Mouse (Mus musculus) mesoderm, embryonic 11.5 days (tissue): ENCODE data around the gene Hira.
"Not testable (repeated sequence)": the region's sequence is repeated elsewhere in the genome, so short reads cannot be mapped to it uniquely, and the experiment has no call there.

Experiments used
- DNase-seq: peaks from one replicate; pipeline ENCODE4 v3.0.0-alpha.2; 2012; ENCODE audit warnings: low read depth, low spot score

Gene Hira

DNA sequence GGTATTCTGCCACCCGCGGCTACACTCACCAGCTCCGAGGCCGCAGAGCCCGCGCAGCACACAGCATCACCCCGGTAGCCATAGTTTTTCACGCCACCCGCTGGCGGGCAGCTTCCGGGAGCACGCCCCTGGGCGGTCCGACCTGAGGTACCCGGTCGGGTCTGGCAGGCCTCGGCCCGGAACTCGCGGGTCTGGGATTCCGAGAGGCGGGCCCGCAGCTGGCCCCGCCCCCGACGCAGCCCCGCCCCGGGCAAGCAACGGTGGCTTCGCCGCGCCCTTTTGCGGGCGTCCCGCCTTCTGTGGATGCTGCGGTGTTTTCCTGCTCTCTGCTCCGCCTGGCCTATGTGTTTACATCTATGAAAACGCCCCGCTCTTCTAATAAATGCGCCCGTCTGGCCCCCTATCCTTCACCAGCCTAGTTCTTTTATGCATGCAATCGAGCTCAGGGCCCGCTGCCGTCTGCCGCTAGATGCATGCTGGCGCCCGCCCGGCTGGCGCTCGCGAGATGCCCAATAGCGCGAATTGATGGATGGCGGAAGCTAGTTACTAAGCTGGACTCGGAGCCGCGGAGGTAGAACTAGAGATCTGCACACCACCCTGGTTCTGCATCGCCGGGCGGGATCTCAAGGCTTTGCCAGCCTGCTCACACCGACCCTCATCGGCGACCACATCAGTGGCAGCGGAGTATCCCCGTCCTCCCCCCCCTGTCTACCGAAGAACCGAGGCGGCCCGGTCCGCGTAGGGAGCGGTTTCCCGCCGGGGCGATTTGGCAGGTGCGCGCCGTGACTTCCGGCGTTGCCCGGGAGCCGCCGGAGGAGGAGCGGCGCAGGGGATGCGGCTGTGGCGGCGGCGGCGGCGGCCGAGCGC lies at the start of gene Hira, which contains the start of gene Mrpl40:
Gene Hira (plus strand): TSS at position 596 of the 867 bp plus-strand sequence.
Gene Mrpl40 (minus strand): TSS at position 421 of the 867 bp plus-strand sequence.
- peak; percentile 93 for DNase-seq

GRCm38 (mm10) chr16:18828630-18829029 lies 48.2 kb upstream of the Hira start:
- DNase-seq, result no peak

DNA sequence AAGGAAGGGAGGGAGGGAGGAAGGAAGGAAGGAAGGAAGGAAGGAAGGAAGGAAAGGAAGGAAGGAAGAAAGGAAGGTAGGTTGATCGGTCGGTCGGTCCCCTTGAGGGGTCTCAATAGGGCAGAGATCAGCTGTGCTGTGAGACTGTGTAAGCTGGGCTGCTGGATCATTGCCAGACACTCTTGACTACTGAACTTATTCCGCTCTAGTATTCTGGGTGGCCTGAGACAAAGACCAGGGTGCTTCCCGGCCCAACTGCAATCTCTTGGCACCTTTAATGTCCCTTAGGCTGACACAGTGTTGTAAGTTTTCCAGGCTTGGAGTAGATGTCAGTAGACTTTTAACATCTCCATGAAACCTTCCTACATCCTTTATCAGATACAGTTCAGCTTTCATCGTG lies 47.7 kb upstream of the Hira start:
- DNase-seq, result no peak

- no peak for DNase-seq
Measured at GRCm38 (mm10) chr16:18833486-18833885, 43.4 kb upstream of the Hira start.

DNA sequence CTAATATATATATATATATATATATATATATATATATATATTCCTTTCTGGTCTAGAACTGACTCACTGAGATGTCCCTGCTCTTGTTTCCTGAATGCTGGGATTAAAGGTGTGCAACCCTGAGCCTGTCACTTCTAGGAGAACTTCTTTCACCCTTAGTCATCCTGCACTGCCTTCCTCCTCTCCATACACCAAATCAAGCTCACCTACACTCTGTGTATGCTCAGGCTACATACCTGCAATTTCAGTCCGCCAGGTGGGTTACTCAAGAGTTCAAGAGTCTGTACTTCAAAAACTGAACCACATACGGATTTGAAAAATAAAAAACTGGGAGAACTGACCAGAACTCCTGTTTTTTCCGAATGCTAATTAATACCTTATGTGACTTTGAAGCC lies 40.8 kb upstream of the Hira start:
- DNase-seq, result no peak

- DNase-seq, result peak; percentile 94
Measured at GRCm38 (mm10) chr16:18836468-18837208, 40.2 kb upstream of the Hira start, which contains the start of the genes 2510002D24Rik and Gm28539. Gene 2510002D24Rik, plus strand, starts transcription at chr16:18836578. Gene Gm28539, plus strand, starts transcription at chr16:18836584.

GRCm38 (mm10) chr16:18838346-18838745 lies 38.5 kb upstream of the Hira start:
- no peak for DNase-seq

DNA sequence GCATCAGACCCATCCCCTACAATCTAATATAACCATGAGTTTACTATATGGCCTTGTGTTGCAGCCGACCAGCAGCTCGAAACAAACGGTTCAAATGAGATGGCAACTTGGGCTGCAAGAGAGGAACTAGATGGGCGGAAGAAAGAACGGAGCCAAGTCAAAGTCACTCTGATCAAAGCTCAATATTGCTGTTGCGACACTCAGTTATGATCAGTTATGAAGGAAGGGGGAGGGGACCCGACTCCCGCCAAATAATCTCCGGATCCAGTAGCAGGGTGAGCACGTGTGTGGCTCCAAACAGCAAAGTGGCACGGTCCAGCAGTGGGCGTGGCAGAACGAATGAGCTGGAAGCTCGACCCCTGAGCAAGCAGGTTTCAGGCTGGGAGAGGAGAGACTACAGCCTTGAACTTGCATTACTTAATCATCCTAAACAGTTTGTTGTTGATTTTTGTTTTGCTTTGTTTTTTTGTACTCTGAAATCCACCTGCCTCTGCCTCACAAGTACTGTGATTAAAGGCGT lies 30.5 kb upstream of the Hira start:
- no peak for DNase-seq

GRCm38 (mm10) chr16:18849521-18850190 lies 27.2 kb upstream of the Hira start:
- DNase-seq, result not testable (repeated sequence)

- DNase-seq, result peak; percentile 62
Measured at GRCm38 (mm10) chr16:18858551-18858950, 18.3 kb upstream of the Hira start.

GRCm38 (mm10) chr16:18860186-18860585 lies 16.7 kb upstream of the Hira start:
- no peak for DNase-seq

DNA sequence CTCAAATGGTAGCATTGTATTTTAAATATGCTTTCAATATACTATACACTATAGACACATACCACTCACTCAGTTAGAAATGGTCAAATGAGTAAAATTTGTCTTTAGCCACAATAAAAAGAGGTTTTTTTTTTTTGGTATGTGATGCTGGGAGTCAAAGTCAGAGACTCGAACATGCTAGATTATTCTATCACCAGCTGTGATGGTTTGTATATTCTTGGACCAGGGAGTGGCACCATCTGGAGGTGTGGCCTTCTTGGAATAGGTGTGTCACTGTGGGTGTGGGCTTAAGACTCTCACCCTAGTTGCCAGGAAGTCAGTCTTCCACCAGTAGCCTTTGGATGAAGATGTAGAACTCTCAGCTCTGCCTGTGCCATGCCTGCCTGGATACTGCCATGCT lies 6.3 kb upstream of the Hira start:
- DNase-seq, result not testable (repeated sequence)

DNA sequence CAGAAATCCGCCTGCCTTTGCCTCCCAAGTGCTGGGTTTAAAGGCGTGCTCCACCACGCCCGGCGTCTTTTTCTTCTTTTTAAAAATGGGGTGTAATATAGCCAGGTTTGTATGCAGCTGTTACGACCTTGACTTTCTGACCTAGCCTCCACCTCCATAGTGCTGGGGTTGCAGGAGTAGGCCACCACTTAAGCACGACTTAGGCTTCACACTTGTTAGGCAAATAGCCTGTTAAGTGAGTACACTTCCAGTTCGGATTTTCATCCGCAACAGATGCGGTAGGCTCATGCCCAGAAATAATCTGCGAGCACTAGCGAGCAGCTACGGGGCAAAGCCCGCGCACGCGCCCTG lies 771 bp upstream of the Hira start:
- DNase-seq, result no peak

DNA sequence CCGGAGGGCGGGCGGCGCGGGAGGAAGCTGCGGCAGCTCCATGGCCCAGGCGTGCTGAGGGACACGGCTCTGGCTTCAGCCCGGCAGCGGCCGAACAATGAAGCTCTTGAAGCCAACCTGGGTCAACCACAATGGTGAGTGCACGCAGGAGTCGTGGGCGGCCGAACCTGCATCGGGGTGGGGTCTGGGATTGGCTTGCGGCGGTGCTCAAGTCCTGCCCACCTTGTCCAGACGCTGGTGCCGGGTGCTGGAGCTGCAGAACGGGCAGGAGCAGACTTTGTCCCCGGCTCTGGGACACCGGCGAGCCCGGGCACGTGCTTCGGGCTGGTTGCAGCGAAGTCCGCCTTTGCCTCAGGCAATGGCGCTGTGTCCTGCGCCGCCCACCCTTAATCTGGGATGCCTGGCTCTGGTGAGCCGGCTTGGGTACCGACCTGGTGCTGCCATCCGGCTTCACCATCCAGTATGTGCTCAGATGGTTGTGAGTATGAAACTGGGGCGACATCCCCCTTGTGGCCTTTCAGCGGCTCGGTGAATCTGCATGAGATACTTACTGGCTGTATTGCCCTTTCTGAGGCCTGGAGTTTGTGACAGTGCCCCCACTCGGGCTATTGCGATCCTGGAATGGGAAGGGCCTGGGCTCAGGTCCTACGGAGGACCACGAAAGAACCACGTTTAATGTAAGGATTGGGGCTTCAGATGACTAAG lies 701 bp downstream of the Hira start:
- DNase-seq, result peak; percentile 76

DNA sequence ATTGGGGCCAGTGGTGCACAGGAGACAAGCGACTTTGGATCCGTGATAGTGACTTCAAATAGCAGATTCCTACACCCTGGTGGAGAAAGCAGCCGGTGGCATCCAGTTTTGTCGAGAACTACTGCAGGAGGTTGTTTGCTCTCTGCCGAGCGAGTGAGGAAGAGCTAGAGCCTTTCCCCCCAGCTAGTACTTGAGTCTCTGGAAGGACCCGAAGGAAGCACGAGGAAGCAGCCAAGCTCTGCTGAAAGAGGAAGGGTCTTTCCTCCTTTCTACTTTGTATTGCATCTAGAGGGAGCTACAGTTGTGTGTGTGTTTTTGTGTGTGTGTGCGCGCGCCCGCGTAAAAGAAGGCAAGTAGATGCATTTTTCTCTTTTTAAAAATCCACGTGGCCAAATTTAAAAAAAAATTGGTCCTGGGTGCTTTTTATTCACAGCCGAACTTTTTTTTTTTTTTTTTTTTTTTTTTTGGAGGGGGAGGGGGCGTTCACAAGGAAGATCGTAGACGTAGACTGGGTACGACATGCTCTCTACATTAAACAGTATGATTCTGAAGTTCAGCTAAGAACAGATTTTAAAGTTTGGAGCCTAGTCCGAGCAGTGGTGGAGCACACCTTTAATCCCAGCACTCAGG lies 1.4 kb downstream of the Hira start:
- DNase-seq, result no peak

- no peak for DNase-seq
Measured at GRCm38 (mm10) chr16:18884044-18884443, 7.2 kb downstream of the Hira start.

DNA sequence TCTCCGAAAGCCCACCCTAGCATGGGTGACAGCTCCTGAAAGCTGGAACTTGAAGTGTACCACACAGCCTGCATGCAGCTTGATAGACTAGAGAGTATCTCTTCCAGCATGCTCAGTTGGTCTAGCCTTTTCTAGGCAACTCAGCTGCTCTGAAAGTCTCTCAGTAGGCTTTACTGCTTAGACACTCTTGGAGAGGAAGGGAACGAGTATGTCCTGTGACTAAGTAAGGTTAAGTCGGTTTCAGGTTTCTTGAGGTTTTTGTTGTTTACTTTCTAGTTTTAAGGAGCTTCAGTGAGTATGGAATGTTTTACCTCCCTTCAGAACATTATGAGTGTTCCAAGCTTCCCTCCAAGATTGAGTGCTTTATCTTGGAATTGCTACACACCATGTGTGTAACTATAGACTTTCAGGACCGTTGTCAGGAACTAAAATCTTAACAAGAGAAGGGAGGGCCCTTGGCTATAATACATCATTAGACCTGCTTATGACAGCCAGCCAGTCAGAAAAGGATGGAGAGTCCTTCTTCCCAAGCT lies 17.1 kb downstream of the Hira start:
- DNase-seq, result no peak

- no peak for DNase-seq
Measured at GRCm38 (mm10) chr16:18895249-18895648, 18.4 kb downstream of the Hira start.

DNA sequence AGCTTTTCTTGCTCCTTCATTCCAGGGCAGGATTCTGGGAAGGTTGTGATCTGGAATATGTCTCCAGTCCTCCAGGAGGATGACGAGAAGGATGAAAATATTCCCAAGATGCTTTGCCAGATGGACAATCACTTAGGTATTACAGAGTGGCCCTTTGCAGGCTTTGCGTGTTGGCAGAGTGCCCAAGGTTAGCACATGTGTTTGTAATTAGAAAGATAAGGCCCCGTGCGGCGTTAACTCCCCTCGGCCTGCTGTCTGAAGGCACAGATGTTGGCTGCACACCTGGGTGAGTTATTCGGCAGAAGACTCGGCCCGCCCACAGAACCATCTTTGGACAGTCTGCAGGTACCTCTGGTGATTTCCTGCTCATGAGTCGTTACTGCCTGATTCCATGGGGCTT lies 19.6 kb downstream of the Hira start:
- peak; percentile 63 for DNase-seq

DNA sequence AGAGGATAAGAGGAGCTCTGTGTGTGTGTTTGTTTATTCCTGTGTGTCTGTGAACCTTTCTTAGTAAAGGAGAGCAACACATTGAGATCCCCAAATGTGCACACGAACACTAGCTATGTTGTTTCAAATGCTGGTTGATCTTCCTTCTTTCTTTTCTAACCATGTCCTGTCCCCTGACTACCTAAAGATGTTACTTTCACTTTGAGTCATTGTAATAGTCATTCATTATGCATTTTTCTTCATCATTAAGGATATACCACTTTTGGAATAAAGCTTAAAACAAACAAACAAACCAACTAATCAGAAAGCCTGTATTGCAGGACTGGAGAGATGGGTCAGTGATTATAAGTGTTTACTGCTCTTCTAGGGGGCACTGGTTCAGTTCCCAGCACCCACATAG lies 28.8 kb downstream of the Hira start:
- no peak for DNase-seq

GRCm38 (mm10) chr16:18916064-18916463 lies 39.2 kb downstream of the Hira start:
- no peak for DNase-seq
